Mouse (Mus musculus) heart, adult 10 weeks (tissue): Measurements from ENCODE around the gene Susd4. TPM values are rescaled to one million over a fixed set of nuclear protein-coding genes. Genes with fewer than 3 reads are reported as not detected.

ENCODE experiments used
- polyA plus RNA-seq: library from polyadenylated mRNA; stranded (reverse); fragments of 350-450 nt; fragmentation: Illumina TruSeq; extraction: RNeasy Lipid Tissue Mini Kit (QIAGEN cat#74804); gene quantifications from one replicate; pipeline ENCODE4 v1.2.3, GENCODE M21; 2014; ENCODE audit warnings: low read depth, low replicate concordance

Gene Susd4
- polyA plus RNA-seq: 0.34 TPM

GRCm38 (mm10) chr1:182763716-182764461, at the start of gene Susd4:
Gene Susd4 (plus strand): TSS chr1:182763860.

GRCm38 (mm10) chr1:182749080-182749479, 14.6 kb upstream of the Susd4 start, which contains the start of gene Ccdc185:
Gene Ccdc185 (minus strand): TSS chr1:182749180.

Other genes starting within 250 kb of the Susd4 start
- gene Capn2, start 246.3 kb upstream of the Susd4 start, polyA plus RNA-seq: 67.7 TPM
- not detected for gene Capn8, start 198.9 kb upstream of the Susd4 start, polyA plus RNA-seq
- gene Ccdc185, start 14.7 kb upstream of the Susd4 start, polyA plus RNA-seq: not detected
- 1.0 TPM for gene Tlr5, start 190.9 kb downstream of the Susd4 start, polyA plus RNA-seq